Mouse (Mus musculus) granulocyte monocyte progenitor cell, adult 5-6 weeks (primary cell): ENCODE results near the gene Gabra5. TPM values are rescaled to one million over a fixed set of nuclear protein-coding genes. Genes with fewer than 3 reads are reported as not detected.

ENCODE experiments used
- ATAC-seq: replicated peaks from 2 replicates; pipeline ENCODE4 v1.8.0; 2016; ENCODE audit warnings: mild to moderate bottlenecking, moderate TSS enrichment, inconsistent platforms; ENCODE audit not compliant: poor library complexity, severe bottlenecking
- total RNA-seq, 2 experiments: library from RNA; stranded (forward) in 1 of 2; stranded (reverse) in 1 of 2; fragments of 200-712, 200-1000 nt in 1 of 2; fragments of >200 nt in 1 of 2; fragmentation: Nextera tagmentation in 1 of 2; gene quantifications; 2 replicates each; pipeline ENCODE4 v1.2.3; 2014 to 2017

Gene Gabra5
- not detected in 2 replicates for total RNA-seq (2014; fragmentation: Nextera tagmentation)
- not detected in 2 replicates for total RNA-seq (2017)

GRCm38 (mm10) chr7:57509681-57510141, at the start of gene Gabra5:
TSS of gene Gabra5 (minus strand) at chr7:57510059.
- peak; percentile 17 for ATAC-seq

- peak; percentile 33; the same call in 1 of the 2 replicates for ATAC-seq
These were observed 28.7 kb upstream of the Gabra5 start for GRCm38 (mm10) chr7:57538565-57538964.

DNA sequence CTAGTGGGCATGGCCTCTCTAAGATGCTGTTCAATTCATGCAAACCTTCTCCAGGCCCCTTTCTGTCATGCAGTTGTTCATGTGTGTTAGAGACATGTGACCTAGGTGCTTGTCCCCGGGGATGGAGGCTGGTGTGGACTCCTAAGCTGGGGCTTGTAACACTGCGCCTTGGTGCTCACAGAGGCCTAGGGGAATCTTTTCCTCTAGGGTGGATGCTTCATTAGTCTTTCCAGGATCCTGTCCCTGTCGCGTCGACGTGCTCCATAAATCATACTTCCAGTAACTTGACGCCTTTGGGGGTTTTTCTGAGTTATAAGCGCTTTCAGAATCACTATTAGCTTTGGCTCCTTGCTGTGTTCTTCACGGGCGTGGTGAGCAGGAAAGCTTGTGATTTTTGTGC, 22.8 kb upstream of the Gabra5 start:
- ATAC-seq = no peak

DNA sequence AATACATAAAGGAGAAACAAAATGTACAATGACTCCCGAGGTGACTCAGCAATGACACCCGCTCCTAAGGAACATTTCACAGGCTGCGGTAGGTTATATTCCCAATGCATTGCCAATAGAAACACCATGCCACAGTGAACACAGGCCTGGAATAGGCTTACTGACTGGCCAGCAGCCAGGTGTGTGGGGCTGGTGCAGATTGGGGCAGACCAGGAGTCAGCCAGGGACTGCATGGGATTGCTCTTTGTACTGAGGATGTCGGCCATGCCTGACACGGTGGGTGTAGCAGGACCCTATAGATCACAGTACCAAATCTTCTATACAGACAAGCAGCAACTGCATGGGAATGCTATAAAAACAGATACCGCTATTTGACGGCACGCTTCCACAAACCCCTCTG, 20.1 kb upstream of the Gabra5 start:
- no peak for ATAC-seq

DNA sequence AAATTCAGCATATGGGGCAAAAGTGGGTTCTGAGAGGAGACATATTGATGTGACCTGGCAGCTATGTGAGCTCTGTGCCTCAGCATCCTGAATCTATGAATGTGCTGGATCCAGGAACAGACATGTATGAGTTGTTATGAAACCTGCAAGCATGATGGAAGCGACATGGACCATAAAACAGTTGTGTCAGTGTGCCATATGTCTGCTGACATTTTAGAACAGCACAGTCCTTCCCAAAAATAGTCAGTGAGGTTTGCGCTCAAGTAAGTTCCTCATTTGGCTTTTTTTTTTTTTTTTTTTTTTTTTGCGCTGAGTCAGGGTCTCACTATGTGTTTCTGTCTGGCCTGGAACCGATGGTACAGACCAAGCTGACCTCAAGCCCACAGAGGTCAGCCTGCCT, 19.6 kb upstream of the Gabra5 start:
- no peak for ATAC-seq

DNA sequence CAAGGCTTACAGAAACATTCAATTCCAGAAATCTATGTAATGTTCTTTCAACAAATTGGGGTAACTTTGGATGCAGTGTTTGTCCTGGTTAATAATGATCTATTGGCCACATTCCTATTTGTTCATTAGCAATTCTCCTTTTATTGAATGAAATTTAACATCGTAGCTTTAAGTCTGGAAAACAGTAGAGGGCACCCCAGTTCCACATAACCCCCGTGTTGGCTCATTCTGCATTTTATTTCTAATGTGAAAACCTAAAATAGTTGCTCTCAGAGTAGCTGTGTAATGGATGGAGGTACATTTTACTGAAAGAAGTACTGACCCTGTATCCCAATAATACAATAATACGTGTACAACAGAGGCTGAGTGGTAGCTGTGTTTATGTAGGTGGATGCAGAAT, 3.1 kb upstream of the Gabra5 start:
- ATAC-seq = no peak

DNA sequence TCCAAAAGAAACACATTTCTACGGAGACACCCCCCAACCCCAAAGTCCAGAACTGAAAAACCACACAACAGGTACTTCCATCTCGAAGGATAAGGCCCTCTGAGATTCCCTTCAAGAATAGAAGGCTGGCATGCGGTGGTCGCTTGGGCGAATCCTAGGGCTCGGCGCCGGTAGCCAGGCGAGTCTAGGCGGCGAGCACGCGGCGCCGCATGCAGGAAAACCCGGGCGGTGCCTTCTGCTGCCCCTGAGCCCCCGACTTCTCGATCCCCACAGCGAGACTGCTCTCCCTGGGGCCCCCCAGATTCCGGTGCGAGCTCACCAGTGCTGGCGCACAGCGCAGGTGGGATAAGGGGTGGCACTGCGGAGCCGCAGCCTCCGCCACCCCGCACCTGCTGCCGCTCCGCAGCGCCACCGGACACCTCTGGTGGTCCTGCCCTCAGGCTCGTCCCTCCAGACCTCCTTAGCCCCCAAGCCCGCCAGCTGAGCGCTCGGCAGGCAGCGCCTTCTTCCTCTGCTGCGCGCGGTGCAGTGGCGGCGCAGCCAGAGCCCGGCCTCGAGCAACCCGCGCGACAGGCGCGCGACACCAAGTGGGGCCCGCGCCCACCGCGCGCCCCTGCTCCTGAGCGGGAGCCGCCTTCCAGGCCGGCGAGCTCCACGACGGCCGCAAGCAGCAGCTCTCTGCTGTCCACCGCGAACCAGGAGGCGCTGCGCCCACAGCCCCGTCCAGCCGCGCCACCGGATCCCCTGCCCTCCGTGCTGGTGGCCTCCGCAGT, 813 bp downstream of the Gabra5 start:
- ATAC-seq = no peak

GRCm38 (mm10) chr7:57502809-57503208, 7.0 kb downstream of the Gabra5 start:
- no peak for ATAC-seq

GRCm38 (mm10) chr7:57491795-57492194, 18.1 kb downstream of the Gabra5 start:
- ATAC-seq = no peak

DNA sequence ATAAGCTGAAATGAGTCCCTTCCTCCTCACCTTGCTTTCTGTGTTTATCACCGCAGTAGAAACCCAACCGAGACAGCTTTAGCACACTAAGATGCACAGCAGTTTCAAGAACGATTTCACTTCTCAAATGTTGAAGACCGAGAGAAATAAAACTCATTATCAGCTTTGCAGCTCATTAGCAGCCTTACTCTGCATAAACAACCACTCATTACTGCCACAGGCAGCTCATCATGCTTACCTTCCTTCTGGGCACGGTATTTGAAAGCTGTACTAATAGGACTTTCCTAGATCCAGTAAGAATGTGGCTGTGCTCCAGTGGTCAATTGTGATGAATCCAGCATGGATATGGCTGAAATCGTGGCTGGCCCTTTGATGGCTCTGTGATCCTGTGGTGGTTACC, 23.0 kb downstream of the Gabra5 start:
- ATAC-seq = no peak

- ATAC-seq = no peak
These were observed 27.0 kb downstream of the Gabra5 start for GRCm38 (mm10) chr7:57482896-57483295.

- no peak for ATAC-seq
These were observed 35.9 kb downstream of the Gabra5 start for GRCm38 (mm10) chr7:57473811-57474525.

- no peak for ATAC-seq
These were observed 38.5 kb downstream of the Gabra5 start for GRCm38 (mm10) chr7:57471316-57471715.

DNA sequence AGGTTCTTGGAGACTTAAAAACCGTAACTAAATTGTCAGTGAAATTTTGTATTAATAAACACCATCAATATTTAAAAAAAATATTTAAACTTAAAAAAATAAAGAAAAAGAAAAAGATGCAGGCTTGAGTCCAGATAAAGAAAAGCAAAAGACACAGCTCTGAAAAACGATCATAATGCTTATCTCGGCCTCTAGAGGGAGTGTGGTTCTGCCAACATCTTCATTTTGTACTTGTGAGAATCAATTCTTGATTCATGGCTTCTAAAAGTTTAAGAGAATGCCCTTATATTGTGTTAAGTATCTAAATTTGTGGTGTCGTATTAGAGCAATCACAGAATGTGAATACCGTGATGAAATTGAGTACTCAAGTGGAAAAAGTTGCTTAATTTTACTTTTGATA, 49.5 kb downstream of the Gabra5 start:
- ATAC-seq = no peak

DNA sequence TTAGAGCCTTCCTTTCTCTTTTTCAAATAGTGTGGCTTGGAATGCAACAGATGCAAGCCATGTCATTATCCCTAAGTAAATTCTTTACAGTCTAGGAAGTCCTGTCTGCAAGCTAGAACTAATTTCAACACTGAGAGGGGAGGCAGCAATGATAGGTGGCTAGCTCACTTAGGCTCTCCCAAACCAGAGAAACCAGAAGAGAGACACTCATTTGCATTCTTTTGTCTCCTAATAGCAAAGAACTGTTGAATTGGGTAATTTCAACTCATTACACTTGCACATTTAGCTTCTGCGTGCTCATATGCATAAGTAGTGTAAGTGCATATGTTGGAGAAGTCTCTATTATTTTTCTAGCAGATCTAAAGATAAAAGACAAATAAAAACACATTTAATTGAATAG, 61.6 kb downstream of the Gabra5 start:
- no peak for ATAC-seq

DNA sequence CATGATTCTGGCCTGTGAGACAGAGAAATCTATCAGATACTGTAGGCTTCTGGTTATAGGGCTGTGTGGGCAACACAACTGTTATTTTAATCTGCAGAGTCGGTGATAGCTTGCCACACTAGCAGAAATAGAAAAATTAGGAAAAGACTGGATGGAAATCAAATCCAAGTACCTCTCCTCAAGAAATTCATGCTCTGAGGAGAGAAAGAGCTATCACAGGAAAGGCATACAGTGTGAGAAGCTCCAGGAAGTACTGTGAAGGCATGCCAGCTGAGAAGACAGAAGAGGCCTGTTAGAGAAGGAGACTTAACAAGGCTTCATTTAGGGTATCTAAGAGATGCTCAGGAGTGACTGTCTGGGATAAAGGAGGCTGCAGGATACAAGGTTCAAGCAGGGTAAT, 87.2 kb downstream of the Gabra5 start:
- no peak for ATAC-seq

DNA sequence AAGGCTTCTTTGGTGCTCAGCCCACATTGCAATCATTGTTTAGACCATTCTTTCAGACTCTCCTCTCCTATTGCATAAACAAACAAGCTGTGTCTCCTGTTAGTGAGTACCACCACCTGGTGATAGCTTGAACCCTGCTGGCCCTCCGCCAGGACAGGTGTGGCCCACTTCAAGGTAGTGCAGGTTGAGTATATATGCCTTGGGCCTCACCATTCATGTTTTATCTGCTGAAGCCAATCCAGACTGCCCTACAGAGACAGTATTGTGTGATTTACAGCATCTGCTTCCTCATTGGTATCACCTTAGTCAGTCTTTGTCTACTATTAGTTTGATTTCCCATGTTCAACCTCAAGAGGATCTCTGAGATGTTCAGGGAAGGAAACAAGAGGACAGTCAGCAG, 88.8 kb downstream of the Gabra5 start:
- ATAC-seq = no peak

GRCm38 (mm10) chr7:57419392-57419791, 90.5 kb downstream of the Gabra5 start, which contains the start of gene Gabrb3:
TSS of gene Gabrb3 (plus strand) at chr7:57419692.
- no peak for ATAC-seq

DNA sequence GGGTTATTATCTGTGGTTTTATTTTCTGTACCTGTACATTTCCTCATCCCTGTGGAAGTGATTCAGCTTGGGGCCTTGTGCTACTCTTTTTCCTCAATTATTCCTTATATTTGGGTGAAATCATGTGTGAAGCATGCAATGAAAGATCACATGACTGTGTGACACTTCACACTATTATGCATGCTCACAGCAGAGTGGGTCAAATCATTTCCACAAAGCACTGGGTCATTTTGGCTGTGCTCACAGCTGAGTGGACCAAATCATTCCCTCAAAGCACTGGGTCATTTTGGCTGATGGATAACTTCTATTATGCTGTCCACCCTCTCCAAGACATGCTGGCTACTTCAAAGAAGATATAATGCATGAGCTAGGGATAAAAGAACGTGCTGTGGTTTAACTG, 97.0 kb downstream of the Gabra5 start:
- ATAC-seq = no peak

- no peak for ATAC-seq
These were observed 98.7 kb downstream of the Gabra5 start for GRCm38 (mm10) chr7:57411163-57411562.

DNA sequence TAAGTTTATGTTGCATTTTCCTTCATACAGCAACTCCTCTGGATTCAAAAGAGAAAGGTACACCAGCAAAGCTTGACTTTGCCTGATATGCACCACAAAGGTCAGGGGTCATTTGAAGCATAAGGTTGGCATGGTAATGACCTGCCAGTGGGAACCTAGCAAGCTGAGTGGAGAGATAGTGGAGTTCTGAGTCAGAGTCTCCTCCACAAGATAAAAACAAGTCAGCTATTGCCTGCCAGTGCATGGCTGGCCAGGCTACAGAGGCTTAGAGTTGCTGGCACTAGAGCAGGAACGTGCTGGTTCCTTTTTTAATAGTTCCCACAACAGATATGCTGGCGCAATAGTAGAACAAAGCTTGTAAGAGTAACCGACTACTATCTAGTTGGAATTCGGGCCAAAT, 116.3 kb downstream of the Gabra5 start:
- no peak for ATAC-seq

- no peak for ATAC-seq
These were observed 119.8 kb downstream of the Gabra5 start for GRCm38 (mm10) chr7:57390046-57390445.
